Mouse (Mus musculus): ENCODE data around the gene Fbxw5. TPM values are rescaled to one million over a fixed set of nuclear protein-coding genes. Genes with fewer than 3 reads are reported as not detected.

Gene Fbxw5
- polyA plus RNA-seq, 1 experiment from 2014 or later, result 87.6 TPM

DNA sequence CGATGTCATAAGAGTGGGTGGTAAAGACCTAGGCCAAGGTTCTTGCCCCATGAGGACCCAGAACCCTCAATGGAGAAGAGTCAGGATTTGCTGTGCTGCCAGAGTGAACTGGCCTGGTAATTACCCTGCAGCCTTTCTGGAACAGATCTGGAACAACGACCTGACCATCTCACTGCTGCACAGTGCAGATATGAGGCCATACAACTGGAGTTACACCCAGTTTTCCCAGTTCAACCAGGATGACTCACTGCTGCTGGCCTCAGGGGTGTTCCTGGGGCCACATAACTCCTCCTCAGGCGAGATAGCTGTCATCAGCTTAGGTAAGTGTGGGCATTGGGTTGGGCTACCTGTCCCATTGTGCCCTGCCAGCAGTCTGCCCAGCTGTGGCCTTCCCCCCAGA, 2.2 kb downstream of the Fbxw5 start:
- Histone ChIP-seq H3K9me3 (ENCODE audit: control insufficient read depth, low read length) (no peaks in the 10 kb centered on the region), H3K4me3 (ENCODE audit: low read length) (no peak overlapping the region), H3K4me1 (ENCODE audit: control insufficient read depth, insufficient read depth, low read length) (peaks cover 17% of the 10 kb centered on the region), H3K27me3 (ENCODE audit: control insufficient read depth, insufficient read depth, low read length) (no peaks in the 10 kb centered on the region), H3K4me2 (replicated peaks; ENCODE audit: low read depth, low read length) (no peak overlapping the region), H3K36me3 (ENCODE audit: control insufficient read depth, insufficient read depth, low read length) (peaks cover 22% of the 10 kb centered on the region; the same call in 1 of the 2 replicates), H3K9ac (ENCODE audit: low read depth, low read length) (no peak overlapping the region), H3K27ac (ENCODE audit: low read depth, low read length) (no peak overlapping the region)
- 86% methylated on average over 3 of the region's 3 CpGs for WGBS
- ATAC-seq (ENCODE audit: low FRiP score, low TSS enrichment), result no peak

DNA sequence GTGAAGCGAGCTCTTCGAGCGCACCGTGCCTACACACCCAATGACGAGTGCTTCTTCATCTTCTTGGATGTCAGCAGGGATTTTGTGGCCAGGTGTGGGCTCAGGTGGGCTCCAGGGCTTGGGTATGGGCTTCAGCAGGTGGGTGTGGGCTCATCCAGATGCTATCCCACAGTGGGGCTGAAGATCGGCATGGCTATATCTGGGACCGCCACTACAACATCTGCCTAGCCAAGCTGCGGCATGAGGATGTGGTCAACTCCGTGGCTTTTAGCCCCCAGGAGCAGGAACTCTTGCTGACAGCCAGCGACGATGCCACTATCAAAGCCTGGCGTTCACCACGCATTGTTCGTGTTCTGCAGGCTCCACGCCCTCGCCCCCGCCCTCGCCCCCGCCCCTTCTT, 4.0 kb downstream of the Fbxw5 start:
- Histone ChIP-seq H3K27me3 (ENCODE audit: control insufficient read depth, insufficient read depth, low read length) (no peaks in the 10 kb centered on the region), H3K27ac (ENCODE audit: low read depth, low read length) (no peak overlapping the region), H3K4me3 (ENCODE audit: low read length) (no peak overlapping the region), H3K4me1 (ENCODE audit: control insufficient read depth, insufficient read depth, low read length) (peaks cover 12% of the 10 kb centered on the region), H3K36me3 (ENCODE audit: control insufficient read depth, insufficient read depth, low read length) (peaks cover 22% of the 10 kb centered on the region; the same call in 1 of the 2 replicates), H3K9me3 (ENCODE audit: control insufficient read depth, low read length) (no peaks in the 10 kb centered on the region), H3K9ac (ENCODE audit: low read depth, low read length) (no peak overlapping the region), H3K4me2 (replicated peaks; ENCODE audit: low read depth, low read length) (no peak overlapping the region)
- 96% methylated on average over 17 of the region's 19 CpGs for WGBS
- ATAC-seq (ENCODE audit: low FRiP score, low TSS enrichment), result no peak

DNA sequence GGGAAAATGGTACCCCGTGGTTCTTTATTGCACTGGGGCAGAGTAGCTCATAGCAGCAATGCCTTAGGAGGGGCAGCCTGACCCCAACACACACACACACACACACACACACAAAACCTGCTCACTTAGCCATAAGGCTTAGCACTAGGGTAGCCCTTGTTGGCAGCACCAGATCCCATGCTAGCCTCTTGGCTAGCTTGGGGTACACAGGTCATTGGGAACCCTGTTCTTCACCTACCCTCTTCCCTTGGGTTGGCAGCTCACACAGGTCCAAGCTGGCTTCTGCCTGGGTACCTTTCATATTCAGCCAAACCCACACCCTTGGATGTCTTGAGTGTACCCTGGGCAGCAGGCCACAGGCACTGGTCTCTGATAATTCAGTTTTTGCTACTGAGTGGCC, 4.5 kb downstream of the Fbxw5 start:
- Histone ChIP-seq H3K27me3 (ENCODE audit: control insufficient read depth, insufficient read depth, low read length) (no peaks in the 10 kb centered on the region), H3K4me2 (replicated peaks; ENCODE audit: low read depth, low read length) (no peak overlapping the region), H3K27ac (ENCODE audit: low read depth, low read length) (no peak overlapping the region), H3K36me3 (ENCODE audit: control insufficient read depth, insufficient read depth, low read length) (peaks cover 22% of the 10 kb centered on the region; the same call in 1 of the 2 replicates), H3K9ac (ENCODE audit: low read depth, low read length) (no peak overlapping the region), H3K9me3 (ENCODE audit: control insufficient read depth, low read length) (no peaks in the 10 kb centered on the region), H3K4me1 (ENCODE audit: control insufficient read depth, insufficient read depth, low read length) (peaks cover 11% of the 10 kb centered on the region), H3K4me3 (ENCODE audit: low read length) (no peak overlapping the region)
- WGBS, result 88% methylated on average over 1 of the region's 1 CpGs
- no peak for ATAC-seq (ENCODE audit: low FRiP score, low TSS enrichment)

- H3K9me3 ChIP-seq (ENCODE audit: control insufficient read depth, low read length), result no peaks in the 10 kb centered on the region
- H3K27me3 ChIP-seq (ENCODE audit: control insufficient read depth, insufficient read depth, low read length), result no peaks in the 10 kb centered on the region
- WGBS, result 97% methylated on average over 4 of the region's 4 CpGs
- no peak overlapping the region for H3K4me3 ChIP-seq (ENCODE audit: low read length)
- H3K36me3 ChIP-seq (ENCODE audit: control insufficient read depth, insufficient read depth, low read length), result peaks cover 22% of the 10 kb centered on the region; the same call in 1 of the 2 replicates
- no peak overlapping the region for H3K4me2 ChIP-seq (replicated peaks; ENCODE audit: low read depth, low read length)
- no peak for ATAC-seq (ENCODE audit: low FRiP score, low TSS enrichment)
- no peak overlapping the region for H3K9ac ChIP-seq (ENCODE audit: low read depth, low read length)
- no peak overlapping the region for H3K27ac ChIP-seq (ENCODE audit: low read depth, low read length)
- H3K4me1 ChIP-seq (ENCODE audit: control insufficient read depth, insufficient read depth, low read length), result peaks cover 7% of the 10 kb centered on the region
These were observed 5.3 kb downstream of the Fbxw5 start for GRCm38 (mm10) chr2:25505860-25506259.

DNA sequence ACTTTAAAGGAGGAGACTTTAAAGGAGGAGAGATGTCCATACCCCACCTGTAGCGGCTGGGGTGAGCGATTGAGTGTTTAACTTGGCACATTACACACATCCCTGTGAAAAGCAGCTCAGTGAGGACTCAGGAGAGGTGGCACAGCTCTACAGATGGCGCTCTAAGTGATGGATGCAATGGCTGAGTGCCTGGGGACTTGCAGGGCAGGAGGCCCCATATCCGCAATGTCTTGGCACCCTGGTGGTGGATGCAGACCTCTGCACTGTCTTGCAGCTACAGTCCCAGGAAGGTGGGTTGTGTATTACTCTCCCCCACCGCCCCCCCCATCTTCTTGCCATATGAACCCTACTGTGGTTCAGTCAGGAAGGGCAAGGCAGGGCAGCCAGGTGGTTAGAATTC, 6.4 kb downstream of the Fbxw5 start:
- WGBS, result 34% methylated on average over 5 of the region's 5 CpGs
- no peaks in the 10 kb centered on the region for H3K9me3 ChIP-seq (ENCODE audit: control insufficient read depth, low read length)
- ATAC-seq (ENCODE audit: low FRiP score, low TSS enrichment), result peak; percentile 59; the same call in 1 of the 2 replicates
- H3K4me3 ChIP-seq (ENCODE audit: low read length), result no peak overlapping the region
- no peak overlapping the region for H3K27ac ChIP-seq (ENCODE audit: low read depth, low read length)
- H3K4me2 ChIP-seq (replicated peaks; ENCODE audit: low read depth, low read length), result no peak overlapping the region
- no peaks in the 10 kb centered on the region for H3K27me3 ChIP-seq (ENCODE audit: control insufficient read depth, insufficient read depth, low read length)
- peaks cover 22% of the 10 kb centered on the region; the same call in 1 of the 2 replicates for H3K36me3 ChIP-seq (ENCODE audit: control insufficient read depth, insufficient read depth, low read length)
- H3K4me1 ChIP-seq (ENCODE audit: control insufficient read depth, insufficient read depth, low read length), result no peaks in the 10 kb centered on the region
- H3K9ac ChIP-seq (ENCODE audit: low read depth, low read length), result no peak overlapping the region

DNA sequence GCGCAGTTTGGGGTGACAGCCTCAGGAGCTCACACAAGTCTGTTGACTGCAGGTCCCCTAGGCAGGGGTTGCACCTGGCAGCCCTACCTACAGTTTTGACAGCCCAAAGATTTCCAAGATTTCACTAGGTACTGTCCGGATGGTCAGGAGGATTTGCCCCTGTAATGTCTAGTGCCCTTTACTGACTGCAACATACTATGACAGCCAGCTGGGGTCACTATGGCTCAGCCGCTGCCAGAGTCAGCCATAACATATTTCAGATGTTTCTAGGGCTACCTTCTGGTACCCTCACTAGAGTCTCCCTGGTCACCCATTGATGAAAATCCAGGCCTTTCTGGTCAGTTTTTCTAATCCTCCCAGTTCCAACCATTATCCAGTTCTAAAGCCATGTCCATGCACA, 9.4 kb downstream of the Fbxw5 start:
- H3K9ac ChIP-seq (ENCODE audit: low read depth, low read length), result no peak overlapping the region
- H3K9me3 ChIP-seq (ENCODE audit: control insufficient read depth, low read length), result no peaks in the 10 kb centered on the region
- H3K27ac ChIP-seq (ENCODE audit: low read depth, low read length), result no peak overlapping the region
- H3K36me3 ChIP-seq (ENCODE audit: control insufficient read depth, insufficient read depth, low read length), result peaks cover 5% of the 10 kb centered on the region; the same call in 1 of the 2 replicates
- no peak overlapping the region for H3K4me2 ChIP-seq (replicated peaks; ENCODE audit: low read depth, low read length)
- H3K4me1 ChIP-seq (ENCODE audit: control insufficient read depth, insufficient read depth, low read length), result no peaks in the 10 kb centered on the region
- H3K27me3 ChIP-seq (ENCODE audit: control insufficient read depth, insufficient read depth, low read length), result no peaks in the 10 kb centered on the region
- H3K4me3 ChIP-seq (ENCODE audit: low read length), result no peak overlapping the region
- WGBS, result 59% methylated on average over 3 of the region's 3 CpGs
- no peak for ATAC-seq (ENCODE audit: low FRiP score, low TSS enrichment)

GRCm38 (mm10) chr2:25526510-25527302, 26.2 kb downstream of the Fbxw5 start:
- ATAC-seq (ENCODE audit: low FRiP score, low TSS enrichment), result no peak
- 87% methylated on average over 9 of the region's 9 CpGs for WGBS
- Histone ChIP-seq H3K9me3 (ENCODE audit: control insufficient read depth, low read length) (no peaks in the 10 kb centered on the region), H3K4me1 (ENCODE audit: control insufficient read depth, insufficient read depth, low read length) (no peaks in the 10 kb centered on the region), H3K36me3 (ENCODE audit: control insufficient read depth, insufficient read depth, low read length) (peaks cover 87% of the 10 kb centered on the region), H3K9ac (ENCODE audit: low read depth, low read length) (no peak overlapping the region), H3K4me2 (replicated peaks; ENCODE audit: low read depth, low read length) (no peak overlapping the region), H3K27me3 (ENCODE audit: control insufficient read depth, insufficient read depth, low read length) (no peaks in the 10 kb centered on the region), H3K27ac (ENCODE audit: low read depth, low read length) (no peak overlapping the region), H3K4me3 (ENCODE audit: low read length) (no peak overlapping the region)

DNA sequence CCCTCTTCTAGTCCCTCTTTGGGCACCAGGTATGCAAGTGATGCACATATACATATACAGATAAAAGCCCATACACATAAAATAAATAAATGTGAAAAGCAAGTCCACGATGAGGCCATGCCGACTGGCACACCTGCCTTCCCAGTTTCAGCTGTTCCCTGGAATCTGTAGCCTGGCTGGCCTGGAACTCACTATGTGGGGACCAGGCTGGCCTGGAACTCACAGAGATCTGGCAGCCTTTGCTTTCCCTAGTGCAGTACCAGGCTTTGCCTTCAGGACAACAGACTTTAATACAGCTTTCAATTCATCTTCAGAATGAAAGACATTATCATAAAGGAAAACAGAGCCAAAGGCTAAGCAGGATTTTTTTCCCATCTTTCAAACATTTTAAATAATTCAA, 33.2 kb downstream of the Fbxw5 start:
- Histone ChIP-seq H3K9ac (ENCODE audit: low read depth, low read length) (no peak overlapping the region), H3K27ac (ENCODE audit: low read depth, low read length) (no peak overlapping the region), H3K4me2 (replicated peaks; ENCODE audit: low read depth, low read length) (no peak overlapping the region), H3K27me3 (ENCODE audit: control insufficient read depth, insufficient read depth, low read length) (no peaks in the 10 kb centered on the region), H3K36me3 (ENCODE audit: control insufficient read depth, insufficient read depth, low read length) (peaks cover 64% of the 10 kb centered on the region), H3K9me3 (ENCODE audit: control insufficient read depth, low read length) (no peaks in the 10 kb centered on the region), H3K4me1 (ENCODE audit: control insufficient read depth, insufficient read depth, low read length) (no peaks in the 10 kb centered on the region), H3K4me3 (ENCODE audit: low read length) (no peak overlapping the region)
- ATAC-seq (ENCODE audit: low FRiP score, low TSS enrichment), result no peak
- WGBS, result 100% methylated on average over 2 of the region's 2 CpGs

DNA sequence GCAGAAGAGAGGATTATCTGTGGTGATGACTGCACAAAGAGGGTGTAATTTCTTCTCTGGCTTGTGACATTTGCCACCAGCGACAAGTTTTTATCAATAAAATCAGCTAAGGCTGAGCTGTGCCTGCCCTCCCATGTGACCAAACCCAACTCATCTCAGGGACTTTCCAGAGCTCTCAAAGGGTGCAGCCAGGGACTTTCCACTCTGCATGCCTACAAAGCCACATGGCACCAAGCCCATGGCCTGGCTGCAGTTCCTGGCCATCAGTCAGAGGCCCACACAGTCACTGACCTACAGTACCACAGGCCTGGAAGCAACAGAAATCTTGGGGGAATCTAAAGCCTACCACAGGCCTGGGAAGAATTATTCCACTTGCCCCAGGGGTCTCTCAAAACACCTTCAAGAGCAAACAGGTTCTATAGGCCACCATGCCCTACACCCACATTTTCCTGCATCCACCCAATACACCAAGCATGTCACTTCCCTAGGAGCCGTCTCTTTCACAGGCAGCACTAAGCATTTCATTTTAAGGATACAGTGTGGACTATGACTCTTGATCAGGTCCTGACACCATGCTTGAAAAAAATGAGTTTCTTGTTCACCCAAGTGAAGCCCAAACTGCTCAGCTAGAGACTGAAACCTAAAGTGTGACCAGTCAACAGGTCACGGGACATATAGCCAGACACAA, 33.8 kb downstream of the Fbxw5 start:
- no peak overlapping the region for H3K4me3 ChIP-seq (ENCODE audit: low read length)
- 87% methylated on average over 3 of the region's 3 CpGs for WGBS
- peaks cover 58% of the 10 kb centered on the region for H3K36me3 ChIP-seq (ENCODE audit: control insufficient read depth, insufficient read depth, low read length)
- H3K9me3 ChIP-seq (ENCODE audit: control insufficient read depth, low read length), result no peaks in the 10 kb centered on the region
- no peaks in the 10 kb centered on the region for H3K4me1 ChIP-seq (ENCODE audit: control insufficient read depth, insufficient read depth, low read length)
- H3K27me3 ChIP-seq (ENCODE audit: control insufficient read depth, insufficient read depth, low read length), result no peaks in the 10 kb centered on the region
- no peak overlapping the region for H3K4me2 ChIP-seq (replicated peaks; ENCODE audit: low read depth, low read length)
- no peak overlapping the region for H3K27ac ChIP-seq (ENCODE audit: low read depth, low read length)
- no peak overlapping the region for H3K9ac ChIP-seq (ENCODE audit: low read depth, low read length)
- ATAC-seq (ENCODE audit: low FRiP score, low TSS enrichment), result no peak
